Mouse (Mus musculus) kidney, adult 2 months (tissue): ENCODE results near the gene Klrb1a.

ENCODE experiments used
- CTCF ChIP-seq: fragments of 200-500 bp; conservative IDR thresholded peaks from 2 replicates; pipeline ENCODE4 v1.5.1; 2011; ENCODE audit warnings: low read depth, mild to moderate bottlenecking, control low read depth, low read length, moderate library complexity, mixed read lengths; ENCODE audit not compliant: insufficient read depth, insufficient read length
- POLR2A ChIP-seq: fragments of 200-500 bp; IDR thresholded peaks from one replicate; pipeline ENCODE4 v1.6.1; 2011; ENCODE audit warnings: low read depth, low read length, control low read depth

DNA sequence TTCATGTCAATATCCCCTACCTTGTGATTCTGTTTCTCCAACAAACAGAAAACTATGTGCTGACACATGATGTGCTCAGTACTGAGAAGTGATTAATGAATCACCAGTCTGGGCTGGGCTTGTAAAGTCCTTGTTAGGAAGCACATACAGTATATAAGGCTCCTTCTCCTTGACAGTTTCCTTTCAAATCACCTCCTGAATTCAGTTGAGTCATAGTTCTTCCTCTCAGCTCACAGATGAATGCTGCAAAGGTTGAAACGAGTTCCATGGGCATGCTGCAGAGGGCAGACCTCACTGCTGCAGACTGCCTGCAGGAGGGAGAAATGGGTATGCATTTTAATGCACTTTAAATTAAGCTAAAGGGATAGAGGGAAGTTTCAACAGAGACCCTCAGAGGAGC lies 38.9 kb upstream of the Klrb1a start, which contains the start of gene Clec2h:
- TF ChIP-seq CTCF (peak; percentile 54), POLR2A (peak; percentile 42)
